Mouse (Mus musculus) MEL (cell line): Measurements from ENCODE around the gene B3galt5. TPM values are rescaled to one million over a fixed set of nuclear protein-coding genes. Genes with fewer than 3 reads are reported as not detected.

Experiments used
- DNase-seq: peaks from one replicate; pipeline ENCODE4 v3.0.0; 2011; ENCODE audit warnings: low read depth, low spot score
- H3K27ac ChIP-seq: 2 replicates; pipeline ENCODE4 v1.5.1; 2012; ENCODE audit warnings: low read depth, mild to moderate bottlenecking, control low read depth, low read length, moderate library complexity; ENCODE audit not compliant: control insufficient read depth
- H3K27me3 ChIP-seq, 2 experiments: fragments of 150-350 bp in 1 of 2; sonication (generic) in 1 of 2; 2 replicates each; pipeline ENCODE4 v1.6.1; 2012; ENCODE audit warnings: low read length in 2 of 2, mild to moderate bottlenecking in 2 of 2, improper control_type of control experiment in 1 of 2, moderate library complexity in 1 of 2; ENCODE audit not compliant: insufficient read depth in 2 of 2, control insufficient read depth in 1 of 2
- H3K36me3 ChIP-seq, 2 experiments: 2 replicates each; pipeline ENCODE4 v1.6.1; 2012 to 2014; ENCODE audit warnings: low read length in 2 of 2, improper control_type of control experiment in 1 of 2, inconsistent platforms in 1 of 2, mild to moderate bottlenecking in 1 of 2; ENCODE audit not compliant: insufficient read depth in 2 of 2, control insufficient read depth in 1 of 2
- H3K4me1 ChIP-seq, 2 experiments: fragments of 150-350 bp in 1 of 2; sonication (generic) in 1 of 2; 2 replicates each; pipeline ENCODE4 v1.6.1; 2012; ENCODE audit warnings: low read length in 2 of 2, improper control_type of control experiment in 1 of 2, mild to moderate bottlenecking in 1 of 2; ENCODE audit not compliant: insufficient read depth in 2 of 2, control insufficient read depth in 1 of 2
- H3K4me3 ChIP-seq, 2 experiments: fragments of 150-350 bp in 1 of 2; sonication (generic) in 1 of 2; 2 replicates each; pipeline ENCODE4 v1.5.1; 2012; ENCODE audit warnings: low read depth in 2 of 2, low read length in 2 of 2, mild to moderate bottlenecking in 2 of 2, moderate library complexity in 2 of 2, control low read depth in 1 of 2, improper control_type of control experiment in 1 of 2; ENCODE audit not compliant: control insufficient read depth in 1 of 2, insufficient read depth in 1 of 2
- H3K79me2 ChIP-seq: 2 replicates; pipeline ENCODE4 v1.6.1; 2012; ENCODE audit warnings: mild to moderate bottlenecking, low read length, moderate library complexity; ENCODE audit not compliant: control insufficient read depth, poor library complexity, insufficient read depth
- H3K9ac ChIP-seq: 2 replicates; pipeline ENCODE4 v1.6.1; 2012; ENCODE audit warnings: low read depth, mild to moderate bottlenecking, control low read depth, low read length, moderate library complexity; ENCODE audit not compliant: control insufficient read depth, poor library complexity, severe bottlenecking
- H3K9me3 ChIP-seq: fragments of 150-350 bp; sonication (generic); replicated peaks from 2 replicates; pipeline ENCODE4 v1.6.1; 2012; ENCODE audit warnings: mild to moderate bottlenecking, low read length, improper control_type of control experiment, moderate library complexity; ENCODE audit not compliant: insufficient read depth
- CHD2 ChIP-seq: IDR thresholded peaks from 2 replicates; pipeline ENCODE4 v1.6.1; 2011; ENCODE audit warnings: low read length, improper control_type of control experiment
- E2F4 ChIP-seq: IDR thresholded peaks from 2 replicates; pipeline ENCODE4 v1.6.1; 2011; ENCODE audit warnings: low read depth, low read length, improper control_type of control experiment, borderline replicate concordance
- GABPA ChIP-seq: IDR thresholded peaks from 2 replicates; pipeline ENCODE4 v1.6.1; 2012; ENCODE audit warnings: low read depth, mild to moderate bottlenecking, inconsistent platforms, low read length, improper control_type of control experiment, moderate library complexity
- GATA1 ChIP-seq: IDR thresholded peaks from 2 replicates; pipeline ENCODE4 v1.6.1; 2011; ENCODE audit warnings: low read depth, low read length, improper control_type of control experiment
- JUND ChIP-seq: IDR thresholded peaks from 2 replicates; pipeline ENCODE4 v1.6.1; 2011; ENCODE audit warnings: low read depth, mild to moderate bottlenecking, improper control_type of control experiment, low read length
- MAFK ChIP-seq: IDR thresholded peaks from 2 replicates; pipeline ENCODE4 v1.6.1; 2011; ENCODE audit warnings: low read depth, mild to moderate bottlenecking, low read length, improper control_type of control experiment, borderline replicate concordance
- MAX ChIP-seq: IDR thresholded peaks from 2 replicates; pipeline ENCODE4 v1.6.1; 2011; ENCODE audit warnings: low read length, improper control_type of control experiment
- MAZ ChIP-seq: IDR thresholded peaks from 2 replicates; pipeline ENCODE4 v1.6.1; 2012; ENCODE audit warnings: low read depth, mild to moderate bottlenecking, inconsistent platforms, low read length, improper control_type of control experiment
- MXI1 ChIP-seq: IDR thresholded peaks from 2 replicates; pipeline ENCODE4 v1.6.1; 2011; ENCODE audit warnings: mild to moderate bottlenecking, low read depth, low read length, improper control_type of control experiment
- MYB ChIP-seq: IDR thresholded peaks from 2 replicates; pipeline ENCODE4 v1.6.1; 2011; ENCODE audit warnings: mild to moderate bottlenecking, low read depth, low read length, improper control_type of control experiment
- MYC ChIP-seq: IDR thresholded peaks from 2 replicates; pipeline ENCODE4 v1.6.1; 2011; ENCODE audit warnings: low read depth, mild to moderate bottlenecking, low read length, improper control_type of control experiment, moderate library complexity
- NELFE ChIP-seq: IDR thresholded peaks from 2 replicates; pipeline ENCODE4 v1.6.1; 2011; ENCODE audit warnings: low read depth, low read length, improper control_type of control experiment
- NRF1 ChIP-seq: IDR thresholded peaks from 2 replicates; pipeline ENCODE4 v1.6.1; 2014; ENCODE audit warnings: low read depth, mild to moderate bottlenecking, inconsistent platforms, low read length, improper control_type of control experiment, moderate library complexity; ENCODE audit not compliant: poor library complexity, insufficient read depth, severe bottlenecking
- POLR2A ChIP-seq, 2 experiments: IDR thresholded peaks; 2 replicates each; pipeline ENCODE4 v1.6.1; 2011 to 2012; ENCODE audit warnings: low read length in 2 of 2, mild to moderate bottlenecking in 2 of 2, control low read depth in 1 of 2, improper control_type of control experiment in 1 of 2, low read depth in 1 of 2, moderate library complexity in 1 of 2; ENCODE audit not compliant: control insufficient read depth in 1 of 2, insufficient read depth in 1 of 2, poor library complexity in 1 of 2
- POLR2AphosphoS2 ChIP-seq: IDR thresholded peaks from 2 replicates; pipeline ENCODE4 v1.6.1; 2011; ENCODE audit warnings: low read length, improper control_type of control experiment
- SMC3 ChIP-seq: IDR thresholded peaks from 2 replicates; pipeline ENCODE4 v1.6.1; 2011; ENCODE audit warnings: low read depth, low read length, improper control_type of control experiment
- TAL1 ChIP-seq: IDR thresholded peaks from 2 replicates; pipeline ENCODE4 v1.6.1; 2012; ENCODE audit warnings: mild to moderate bottlenecking, inconsistent platforms, low read length, moderate library complexity, mixed read lengths
- TBP ChIP-seq: IDR thresholded peaks from 2 replicates; pipeline ENCODE4 v1.8.0; 2011; ENCODE audit warnings: low read depth, low read length, improper control_type of control experiment
- TCF12 ChIP-seq: IDR thresholded peaks from 2 replicates; pipeline ENCODE4 v1.6.1; 2014; ENCODE audit warnings: low read depth, mild to moderate bottlenecking, inconsistent platforms, low read length, improper control_type of control experiment, moderate library complexity
- USF1 ChIP-seq: IDR thresholded peaks from 2 replicates; pipeline ENCODE4 v1.6.1; 2014; ENCODE audit warnings: low read depth, mild to moderate bottlenecking, inconsistent platforms, low read length, improper control_type of control experiment, moderate library complexity
- USF2 ChIP-seq, 2 experiments: IDR thresholded peaks; 2 replicates each; pipeline ENCODE4 v1.6.1; 2011 to 2012; ENCODE audit warnings: improper control_type of control experiment in 2 of 2, low read length in 2 of 2, borderline replicate concordance in 1 of 2, inconsistent platforms in 1 of 2, low read depth in 1 of 2, mild to moderate bottlenecking in 1 of 2; ENCODE audit not compliant: insufficient read depth in 1 of 2
- ZKSCAN1 ChIP-seq: IDR thresholded peaks from 2 replicates; pipeline ENCODE4 v1.6.1; 2012; ENCODE audit warnings: low read depth, mild to moderate bottlenecking, inconsistent platforms, low read length, improper control_type of control experiment, moderate library complexity
- ZMIZ1 ChIP-seq: IDR thresholded peaks from 2 replicates; pipeline ENCODE4 v1.6.1; 2012; ENCODE audit warnings: low read depth, mild to moderate bottlenecking, inconsistent platforms, low read length, improper control_type of control experiment, moderate library complexity
- polyA plus RNA-seq, 2 experiments: library from polyadenylated mRNA; stranded (reverse) in 1 of 2; unstranded in 1 of 2; fragments of >175 nt in 1 of 2; fragments of >200 nt in 1 of 2; gene quantifications; 2 replicates each; pipeline versions ENCODE4 v1.2.1 to v1.2.4; 2012; ENCODE audit warnings: low replicate concordance in 2 of 2, low read depth in 1 of 2; ENCODE audit not compliant: insufficient read length in 2 of 2, insufficient read depth in 1 of 2, missing spikeins in 1 of 2
- total RNA-seq: library from RNA; depleted of rRNA; stranded (reverse); fragments of 300-350 nt; gene quantifications from 2 replicates; pipeline ENCODE4 v1.2.3, GENCODE M21; 2012

Gene B3galt5
- total and polyA plus RNA-seq, 3 experiments, result not detected

DNA sequence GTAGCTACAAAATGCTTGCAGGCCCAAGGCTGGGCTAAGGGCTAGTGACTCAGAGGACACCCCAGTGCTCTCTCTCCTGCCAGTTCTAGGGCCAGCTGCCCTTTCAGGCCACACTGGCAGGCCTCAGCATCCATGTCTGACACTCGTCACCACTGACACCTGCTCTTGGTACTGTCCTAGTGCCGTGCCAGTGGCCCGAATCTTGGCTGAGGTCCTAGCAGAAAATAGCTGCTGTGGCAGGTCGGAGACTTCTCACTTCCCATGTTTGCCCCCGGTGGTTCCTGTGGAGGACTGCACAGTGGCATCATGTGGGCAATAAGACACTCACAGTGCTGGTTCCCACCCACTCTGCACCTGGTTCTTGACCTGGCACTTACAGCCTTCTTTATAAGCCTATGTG, 14.1 kb upstream of the B3galt5 start:
- Histone ChIP-seq H3K4me1 (no peaks in the 10 kb centered on the region), H3K27me3 (no peaks in the 10 kb centered on the region), H3K4me3 (no peak overlapping the region)

DNA sequence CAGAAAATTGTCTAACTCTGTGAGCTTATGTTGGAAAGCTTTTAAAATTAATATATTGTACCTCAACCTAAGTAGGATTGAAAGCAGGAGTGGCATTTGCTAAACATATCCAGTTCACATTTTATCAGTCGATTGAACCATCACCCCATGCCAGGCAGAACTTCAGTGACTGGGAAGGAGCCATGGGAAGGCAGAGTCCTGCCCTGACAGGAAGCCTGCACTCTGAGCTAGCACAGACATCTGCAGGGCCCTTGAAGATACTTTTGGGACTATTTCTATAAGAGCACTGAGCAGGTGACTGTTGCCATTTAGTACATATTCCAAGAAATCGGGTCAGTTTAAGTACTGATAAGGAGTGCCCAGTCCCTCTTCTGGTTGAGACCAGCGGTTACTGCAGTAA, 13.6 kb upstream of the B3galt5 start:
- TF ChIP-seq TCF12 (no peak), POLR2AphosphoS2 (no peak), POLR2A (IDR thresholded peaks at IDR 0.05; ENCODE audit: control insufficient read depth in 1 of 2, insufficient read depth in 1 of 2, low read depth in 1 of 2, low read length in 2 of 2, poor library complexity in 1 of 2) (no peak), MYC (no peak), USF2 (IDR thresholded peaks at IDR 0.05; ENCODE audit: borderline replicate concordance in 1 of 2, insufficient read depth in 1 of 2, low read depth in 1 of 2, low read length in 2 of 2) (no peak), MAFK (no peak), SMC3 (no peak), MAZ (no peak)
- no peaks in the 10 kb centered on the region for H3K27me3 ChIP-seq
- H3K27ac ChIP-seq, result no peak overlapping the region
- H3K4me3 ChIP-seq, result no peak overlapping the region
- no peak for DNase-seq
- H3K9me3 ChIP-seq, result no peaks in the 10 kb centered on the region
- H3K79me2 ChIP-seq, result no peaks in the 10 kb centered on the region
- no peaks in the 10 kb centered on the region for H3K4me1 ChIP-seq
- H3K9ac ChIP-seq, result no peak overlapping the region
- no peaks in the 10 kb centered on the region for H3K36me3 ChIP-seq

More for the DNA sequence above, 14.1 kb upstream of the B3galt5 start:
- no peaks in the 10 kb centered on the region for H3K9me3 ChIP-seq
- no peaks in the 10 kb centered on the region for H3K36me3 ChIP-seq
- TF ChIP-seq ZMIZ1, result no peak
- no peak for TF ChIP-seq TCF12
- TF ChIP-seq POLR2A (IDR thresholded peaks at IDR 0.05; ENCODE audit: control insufficient read depth in 1 of 2, insufficient read depth in 1 of 2, low read depth in 1 of 2, low read length in 2 of 2, poor library complexity in 1 of 2), result no peak
- TF ChIP-seq JUND, result no peak
- no peak for TF ChIP-seq TAL1
- H3K27ac ChIP-seq, result no peak overlapping the region
- DNase-seq, result no peak
- no peaks in the 10 kb centered on the region for H3K79me2 ChIP-seq
- H3K9ac ChIP-seq, result no peak overlapping the region

GRCm38 (mm10) chr16:96222452-96222851, 13.1 kb upstream of the B3galt5 start:
- no peaks in the 10 kb centered on the region for H3K36me3 ChIP-seq
- no peak for TF ChIP-seq CHD2
- no peak for TF ChIP-seq NELFE
- TF ChIP-seq TCF12, result no peak
- TF ChIP-seq GATA1, result no peak
- TF ChIP-seq MYB, result no peak
- no peak for TF ChIP-seq MXI1
- no peak for TF ChIP-seq SMC3
- TF ChIP-seq E2F4, result no peak
- TF ChIP-seq USF1, result no peak
- no peak for TF ChIP-seq TBP
- no peak for TF ChIP-seq MAZ
- no peak for TF ChIP-seq NRF1
- TF ChIP-seq POLR2AphosphoS2, result no peak
- no peak for TF ChIP-seq ZKSCAN1
- TF ChIP-seq MAX, result no peak
- TF ChIP-seq ZMIZ1, result no peak
- no peak for TF ChIP-seq MAFK
- TF ChIP-seq GABPA, result no peak
- no peak for DNase-seq
- H3K9me3 ChIP-seq, result no peaks in the 10 kb centered on the region
- no peaks in the 10 kb centered on the region for H3K4me1 ChIP-seq
- H3K9ac ChIP-seq, result no peak overlapping the region
- H3K79me2 ChIP-seq, result no peaks in the 10 kb centered on the region
- no peak overlapping the region for H3K27ac ChIP-seq
- no peaks in the 10 kb centered on the region for H3K27me3 ChIP-seq
- H3K4me3 ChIP-seq, result no peak overlapping the region
